Mouse (Mus musculus) layer of hippocampus, adult 9-10 months (tissue): Measurements from ENCODE around the gene Scaf8.
A peak's percentile ranks its signal among the peaks of the same experiment; 100 is the strongest.

Experiments
- DNase-seq: peaks from one replicate; pipeline ENCODE4 v3.0.0; 2022; ENCODE audit warnings: low spot score

Gene Scaf8

GRCm38 (mm10) chr17:3207529-3208240 is 92.9 kb downstream of the Scaf8 start:
- DNase-seq = no peak

GRCm38 (mm10) chr17:3208471-3208870 is 93.7 kb downstream of the Scaf8 start:
- no peak for DNase-seq

- no peak for DNase-seq
Measured at GRCm38 (mm10) chr17:3209581-3209980, 94.8 kb downstream of the Scaf8 start.

DNA sequence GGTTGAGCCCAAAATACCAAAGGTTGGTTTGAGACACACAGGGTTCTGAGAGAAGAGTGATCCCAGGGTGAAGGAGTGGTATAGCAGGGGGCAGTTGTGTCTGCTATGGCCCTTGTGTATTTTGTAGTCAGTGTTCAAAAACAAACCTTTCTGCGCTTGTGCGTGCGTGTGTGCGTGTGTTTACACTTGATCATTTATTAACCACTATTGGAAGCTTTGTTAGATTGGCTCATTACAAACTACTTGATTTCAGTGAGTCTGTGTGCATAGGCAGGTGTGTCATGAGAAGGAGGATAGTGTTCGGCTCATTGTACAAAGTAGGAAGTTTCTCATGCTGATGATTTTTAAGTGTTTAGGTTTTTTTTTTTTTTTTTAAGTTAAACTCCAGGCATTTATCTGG is 95.4 kb downstream of the Scaf8 start:
- no peak for DNase-seq

DNA sequence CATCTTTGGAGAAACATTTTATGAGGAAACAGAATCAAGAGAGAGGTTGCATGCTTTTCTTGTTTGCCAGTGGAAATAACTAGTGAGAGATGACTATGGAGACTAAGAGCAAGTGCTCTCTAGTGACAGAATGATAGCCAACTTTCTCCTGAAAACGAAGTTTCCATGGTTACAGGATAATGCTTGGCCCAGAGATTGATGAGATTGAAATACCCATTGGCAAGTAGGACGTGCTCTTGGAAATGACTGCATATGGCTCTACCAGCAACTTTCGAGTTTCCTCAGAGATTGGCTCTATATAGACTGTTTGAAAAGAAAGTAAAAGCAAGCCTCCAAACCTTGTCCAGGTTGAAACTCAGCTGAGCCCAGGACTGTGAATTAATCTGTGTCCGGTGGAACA is 97.3 kb downstream of the Scaf8 start:
- DNase-seq = no peak

DNA sequence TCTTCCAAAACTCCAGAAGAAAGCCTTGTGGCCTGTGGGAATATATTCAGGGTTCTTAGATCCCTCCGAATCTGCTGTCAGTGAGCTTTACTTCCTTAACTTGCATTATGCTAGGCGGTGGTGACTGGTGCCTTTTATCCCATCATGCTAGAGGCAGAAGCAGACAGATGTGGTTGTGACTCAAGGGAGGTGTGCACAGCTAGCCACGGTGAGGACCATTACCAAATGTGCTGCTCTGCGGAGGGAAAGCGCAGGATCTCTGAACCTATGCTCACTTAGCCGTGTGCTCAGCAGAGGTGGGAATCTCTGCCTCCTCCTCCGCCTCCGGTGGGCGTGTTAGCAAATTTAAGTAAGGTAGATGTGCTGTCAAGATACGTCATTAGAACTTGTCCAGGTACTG is 98.1 kb downstream of the Scaf8 start:
- no peak for DNase-seq

GRCm38 (mm10) chr17:3214852-3215251 is 100.1 kb downstream of the Scaf8 start:
- DNase-seq = no peak

- no peak for DNase-seq
Measured at GRCm38 (mm10) chr17:3217023-3217422, 102.3 kb downstream of the Scaf8 start.

DNA sequence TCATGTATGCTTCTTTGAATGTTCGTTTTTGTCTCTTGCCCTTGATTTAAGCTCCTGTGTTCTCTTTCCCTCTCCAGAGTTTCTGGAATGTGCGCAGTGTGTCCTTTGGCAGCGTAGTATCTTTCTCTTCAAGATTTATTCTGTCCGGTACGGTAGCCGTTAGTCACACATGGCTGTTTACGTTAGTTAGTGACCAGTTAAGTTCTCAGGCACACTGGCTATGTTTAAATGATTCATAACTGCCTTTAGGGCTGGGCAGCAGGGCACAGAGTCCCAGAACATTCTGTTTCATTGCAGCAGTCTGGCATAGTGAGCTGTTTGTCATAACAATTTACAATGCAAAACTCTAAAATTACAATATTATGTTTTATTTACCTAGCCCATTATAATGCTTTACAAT is 103.6 kb downstream of the Scaf8 start:
- no peak for DNase-seq

- peak; percentile 58 for DNase-seq
Measured at GRCm38 (mm10) chr17:3218916-3219315, 104.1 kb downstream of the Scaf8 start.

DNA sequence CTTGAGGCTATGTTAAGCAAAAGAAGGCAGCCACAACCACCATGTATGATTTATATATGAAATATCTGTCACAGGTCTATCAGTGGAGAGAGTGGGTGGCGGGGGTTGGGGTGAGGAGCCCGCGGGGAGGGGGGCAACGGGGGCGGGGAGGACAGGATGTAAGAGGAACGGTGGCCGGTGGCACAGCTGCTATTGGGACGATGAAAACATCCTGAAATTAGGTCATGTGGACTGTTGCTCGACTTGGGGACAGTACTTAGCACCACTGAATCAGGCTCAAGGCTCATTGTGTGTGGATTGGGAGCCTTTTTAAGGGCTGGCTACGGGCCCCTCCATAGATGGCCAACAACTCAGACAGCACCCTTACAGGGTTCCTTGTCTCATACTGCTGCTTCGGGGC is 105.4 kb downstream of the Scaf8 start:
- no peak for DNase-seq

- DNase-seq = no peak
Measured at GRCm38 (mm10) chr17:3223071-3223470, 108.3 kb downstream of the Scaf8 start.

DNA sequence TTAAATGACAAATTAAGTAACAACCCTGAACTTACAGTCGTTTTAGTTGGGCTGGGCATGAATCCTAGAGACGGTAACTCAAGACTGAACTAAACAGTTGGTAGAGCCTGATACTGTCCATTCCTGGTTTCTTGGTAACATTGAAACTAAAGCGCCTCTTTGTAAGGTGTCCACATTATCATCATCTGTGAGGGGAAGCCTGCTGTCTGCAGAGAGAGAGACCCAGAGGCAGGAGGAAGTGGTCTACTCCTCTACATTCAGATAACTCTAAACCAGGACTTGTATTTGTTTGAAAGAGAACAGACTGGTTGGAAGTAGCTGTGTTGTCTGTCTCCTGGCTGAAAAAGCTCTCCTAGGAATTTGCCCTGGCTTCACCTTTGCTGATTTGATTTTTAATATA is 108.9 kb downstream of the Scaf8 start:
- no peak for DNase-seq

DNA sequence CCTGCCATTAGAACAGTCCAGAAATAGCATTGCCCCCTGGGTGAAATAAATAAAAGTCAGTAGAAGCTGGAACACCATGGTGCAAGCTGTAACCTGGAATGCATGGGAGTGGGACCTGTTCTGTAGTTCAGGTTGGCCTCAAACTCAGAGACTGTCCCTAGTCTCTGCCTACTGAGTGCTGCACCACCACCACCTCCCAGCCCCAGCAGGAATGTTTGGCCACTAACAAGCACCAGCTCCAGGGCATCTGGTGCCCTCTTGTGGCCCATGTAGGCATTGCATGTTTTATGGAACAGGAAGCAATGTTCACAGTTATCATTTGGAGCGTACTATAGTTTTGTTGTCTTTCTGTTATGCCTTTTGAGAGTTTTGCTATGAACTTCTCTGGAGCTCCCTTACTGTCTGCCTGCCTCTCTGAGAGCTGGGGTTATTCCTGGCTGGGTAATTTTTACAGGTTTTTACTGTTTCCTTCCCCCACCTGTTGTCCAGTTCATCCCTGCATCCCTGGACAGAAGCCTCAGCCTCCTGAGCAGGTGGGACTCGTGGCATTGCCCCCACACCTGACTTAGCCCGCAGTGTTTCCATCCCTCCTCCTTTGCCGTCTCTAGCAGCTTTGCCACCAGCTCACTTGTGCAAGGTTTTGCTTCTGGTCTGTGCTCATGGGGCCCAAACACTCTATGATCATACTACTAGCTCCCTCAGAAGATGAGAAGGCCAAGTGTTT is 109.8 kb downstream of the Scaf8 start:
- peak; percentile 75 for DNase-seq

- DNase-seq = no peak
Measured at GRCm38 (mm10) chr17:3230231-3231000, 115.6 kb downstream of the Scaf8 start.

DNA sequence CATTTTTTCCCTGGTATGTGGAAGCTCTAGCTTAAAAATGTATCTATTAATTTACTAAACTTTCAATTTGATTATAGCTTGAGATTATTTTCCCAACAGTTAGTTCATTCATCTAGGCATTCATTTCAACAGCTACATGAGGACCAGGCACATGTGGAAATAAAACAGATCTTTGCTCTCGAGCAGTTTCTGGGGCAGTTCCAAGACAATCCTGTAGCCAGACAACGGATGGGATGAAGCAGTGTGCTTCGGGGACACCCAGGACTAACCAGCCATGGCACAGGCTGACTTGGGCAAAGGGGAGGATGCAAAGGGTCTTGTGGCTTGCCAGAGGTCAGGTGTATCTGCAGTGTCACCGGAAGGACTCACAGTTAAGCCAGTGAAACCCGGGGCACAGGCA is 117.9 kb downstream of the Scaf8 start:
- no peak for DNase-seq

GRCm38 (mm10) chr17:3243672-3244071 is 128.9 kb downstream of the Scaf8 start:
- peak; percentile 61 for DNase-seq

- DNase-seq = no peak
Measured at GRCm38 (mm10) chr17:3244881-3245739, 130.3 kb downstream of the Scaf8 start.

- DNase-seq = no peak
Measured at GRCm38 (mm10) chr17:3246665-3247370, 132.0 kb downstream of the Scaf8 start.
